ENCODE assay signal across 25 mouse cellular contexts in the genomic region with DNA sequence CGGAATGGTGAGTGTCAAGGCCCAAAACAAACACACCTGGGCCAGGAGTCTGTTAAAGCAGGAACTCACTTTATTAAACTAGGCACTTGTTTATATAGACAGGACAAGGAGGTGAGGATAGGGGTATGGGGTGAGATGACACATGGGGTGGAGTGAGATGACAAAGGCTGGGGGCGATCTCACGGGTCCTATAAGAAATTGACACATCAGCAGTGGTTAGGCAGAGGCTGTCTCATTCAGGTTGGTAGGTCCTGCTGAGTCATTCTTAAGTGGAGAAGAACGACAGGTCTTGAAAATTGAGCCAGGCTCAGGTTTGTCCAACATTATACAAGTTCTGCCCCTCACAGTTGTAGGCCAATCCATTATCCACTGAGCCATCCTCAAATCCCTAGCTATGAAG. TPM values are rescaled to one million over a fixed set of nuclear protein-coding genes. Genes with fewer than 3 reads are reported as not detected.
A peak's percentile ranks its signal among the peaks of the same experiment; 100 is the strongest.
DNase-seq lines count a peak whose midpoint lies in the region; ATAC-seq and TF ChIP-seq lines count a peak whose summit lies in the region.
"Had no signal": no experiment of that assay in that cellular context is flagged by ENCODE, and none has a peak within 500 bp of the region (broad histone marks: within the 10 kb centered on the region; RNA-seq: fewer than 3 reads in every experiment).

No protein-coding gene starts in this region.

- H3K4me1 ChIP-seq in MEL (ENCODE audit: control insufficient read depth in 1 of 2, insufficient read depth in 2 of 2, low read length in 2 of 2): no peaks in the 10 kb centered on the region
- H3K4me1 ChIP-seq: embryonic facial prominence, embryonic 13.5 days; embryonic facial prominence, embryonic 15.5 days; forebrain, embryonic 10.5 days; forebrain, embryonic 12.5 days had no signal

- peak; percentile 2 for DNase-seq in 3134 (ENCODE audit: extremely low read depth, insufficient read length, low spot score)
- DNase-seq in A20 (ENCODE audit: low read depth, low spot score): peak; percentile 8
- DNase-seq in MEL (ENCODE audit: low read depth, low spot score): peak; percentile 60
- DNase-seq in spleen, adult 18-20 months: no peak
- no peak for DNase-seq in right cerebral cortex, postnatal 36 days (ENCODE audit: low spot score in 2 of 2)
- no peak for DNase-seq in kidney, adult 11 months
- DNase-seq: adrenal gland, adult 2 months; adrenal gland, postnatal 10 days; adrenal gland, postnatal 25 days; cerebellum, adult 11 months; cerebellum, adult 18-20 months; cerebellum, adult 8-10 months; cerebellum, adult 9-11 months; cerebellum, postnatal 14 days; cerebellum, postnatal 36 days; embryo, embryonic 11 days; forebrain, postnatal 0 days had no signal

- TF ChIP-seq POLR2A in MEL (IDR thresholded peaks at IDR 0.05; ENCODE audit: control insufficient read depth in 1 of 2, insufficient read depth in 1 of 2, low read depth in 1 of 2, low read length in 2 of 2, poor library complexity in 1 of 2): no peak

- no peaks in the 10 kb centered on the region for H3K79me2 ChIP-seq in MEL (ENCODE audit: control insufficient read depth, insufficient read depth, low read length, poor library complexity)

- ATAC-seq in megakaryocyte progenitor cell, adult 5-6 weeks (replicated peaks; ENCODE audit: poor library complexity): peak; percentile 44
- ATAC-seq: forebrain, embryonic 14.5 days; forebrain, postnatal 0 days had no signal

- H3K27me3 ChIP-seq in MEL (ENCODE audit: control insufficient read depth in 1 of 2, insufficient read depth in 2 of 2, low read length in 2 of 2): no peaks in the 10 kb centered on the region
- H3K27me3 ChIP-seq: embryonic facial prominence, embryonic 13.5 days; embryonic facial prominence, embryonic 15.5 days; forebrain, embryonic 12.5 days had no signal

- H3K4me3 ChIP-seq in MEL (ENCODE audit: control insufficient read depth in 1 of 2, insufficient read depth in 1 of 2, low read depth in 2 of 2, low read length in 2 of 2): no peak overlapping the region
- H3K4me3 ChIP-seq: embryonic facial prominence, embryonic 13.5 days; embryonic facial prominence, embryonic 15.5 days; erythroblast, embryonic 14.5 days; forebrain, embryonic 10.5 days; forebrain, embryonic 12.5 days had no signal

- H3K9ac ChIP-seq in MEL (ENCODE audit: control insufficient read depth, low read depth, low read length, poor library complexity, severe bottlenecking): no peak overlapping the region
- H3K9ac ChIP-seq: embryonic facial prominence, embryonic 13.5 days; embryonic facial prominence, embryonic 15.5 days; forebrain, embryonic 12.5 days; forebrain, postnatal 0 days had no signal

- TF ChIP-seq RAD21 in MEL (IDR thresholded peaks at IDR 0.05; ENCODE audit: low read depth, low read length): no peak

- H3K36me3 ChIP-seq in MEL (ENCODE audit: control insufficient read depth in 1 of 2, insufficient read depth in 2 of 2, low read length in 2 of 2): peaks cover 0 to 4% of the 10 kb centered on the region in 2 experiments; a peak in 2 of 4 replicates
- H3K36me3 ChIP-seq: embryonic facial prominence, embryonic 13.5 days; embryonic facial prominence, embryonic 15.5 days; forebrain, embryonic 10.5 days; forebrain, embryonic 12.5 days; G1E had no signal

- H3K9me3 ChIP-seq in MEL (replicated peaks; ENCODE audit: insufficient read depth, low read length): no peaks in the 10 kb centered on the region
- H3K9me3 ChIP-seq: embryonic facial prominence, embryonic 13.5 days; embryonic facial prominence, embryonic 15.5 days; forebrain, embryonic 10.5 days; forebrain, embryonic 12.5 days; G1E had no signal

- no peak for TF ChIP-seq EP300 in MEL (IDR thresholded peaks at IDR 0.05; ENCODE audit: low read depth in 1 of 2, low read length in 2 of 2)

- TF ChIP-seq CTCF in MEL (IDR thresholded peaks at IDR 0.05 in 2 of 3, conservative IDR thresholded peaks at IDR 0.05 in 1 of 3; ENCODE audit: control insufficient read depth in 1 of 3, insufficient read depth in 1 of 3, low read depth in 2 of 3, low read length in 3 of 3, poor library complexity in 1 of 3, severe bottlenecking in 1 of 3): no peak

- H3K27ac ChIP-seq in MEL (ENCODE audit: control insufficient read depth, low read depth, low read length): no peak overlapping the region
- H3K27ac ChIP-seq: embryonic facial prominence, embryonic 13.5 days; embryonic facial prominence, embryonic 15.5 days; forebrain, embryonic 10.5 days; forebrain, embryonic 12.5 days had no signal

TF ChIP-seq in MEL, 35 proteins besides CTCF, POLR2A, EP300 and RAD21:
- peak; percentile 19; the same call in 1 of the 2 replicates for TF ChIP-seq CHD2 (IDR thresholded peaks at IDR 0.05; ENCODE audit: low read length)
- no peak for TF ChIP-seq MAFK (IDR thresholded peaks at IDR 0.05; ENCODE audit: borderline replicate concordance, low read depth, low read length)

RNA-seq across cellular contexts. Expression of a gene that starts 43.4 kb away (rescaled TPM):
- total RNA-seq in MEL (2012; rRNA removed): 14.8 and 14.9 TPM in 2 replicates
- polyA plus RNA-seq in MEL (2012; ENCODE audit: insufficient read depth in 1 of 2, insufficient read length in 2 of 2, low read depth in 1 of 2, low replicate concordance in 2 of 2, missing spikeins in 1 of 2): 10 to 100 TPM in 1 of 2 experiments, not detected in 1; 18.2 TPM
- total RNA-seq in megakaryocyte progenitor cell, adult 5-6 weeks (2015): 21.7 and 26.7 TPM in 2 replicates
- 15.1 and 22.4 TPM in 2 replicates for total RNA-seq in megakaryocyte progenitor cell, adult 5-6 weeks (2017)
- total RNA-seq: G1E had no signal
- polyA plus RNA-seq: G1E had no signal

Comparison
In these comparisons a context has a peak if more than half of its experiments do, and no peak if none do; other contexts are left out.
1. DNase-seq: peak in 3134 (single experiment), A20 (single experiment) and MEL (single experiment); none in spleen, adult 18-20 months (0 of 2), right cerebral cortex, postnatal 36 days (0 of 2) and kidney, adult 11 months (single experiment).